ENCODE assay signal across 8 mouse cellular contexts in the genomic region with DNA sequence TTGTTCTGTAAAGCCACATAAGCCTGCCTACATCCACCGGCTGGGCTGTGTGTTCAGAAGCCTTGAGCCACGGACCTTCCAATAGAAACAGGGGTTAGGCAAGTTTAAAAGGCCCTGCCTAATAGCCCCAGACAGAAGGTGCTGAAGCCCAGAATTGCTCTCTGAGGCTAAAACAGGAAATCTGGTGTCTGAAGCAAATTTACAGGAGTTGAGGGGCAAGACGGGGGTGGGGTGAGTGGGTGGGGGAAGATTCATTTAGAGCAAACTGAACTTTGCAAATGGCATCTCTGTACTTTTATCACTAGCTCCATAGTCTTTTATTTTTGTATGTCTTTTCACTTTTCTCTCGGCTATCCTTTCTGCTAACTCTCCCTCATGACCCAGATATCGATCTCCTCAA. TPM values are rescaled to one million over a fixed set of nuclear protein-coding genes. Genes with fewer than 3 reads are reported as not detected.
DNase-seq lines count a peak whose midpoint lies in the region; ATAC-seq and TF ChIP-seq lines count a peak whose summit lies in the region.

No protein-coding gene starts in this region.

- intact Hi-C loops in left cerebral cortex, postnatal 4 days (cut with DNase I), result no loop called here

- peak overlapping the region; percentile 69 for H3K4me2 ChIP-seq in embryonic facial prominence, embryonic 11.5 days (ENCODE audit: low read depth, low read length)
- H3K4me2 ChIP-seq in intestine, embryonic 16.5 days (ENCODE audit: low read depth, low read length), result peak overlapping the region; percentile 72

- H3K9me3 ChIP-seq in embryonic facial prominence, embryonic 11.5 days (replicated peaks; ENCODE audit: control insufficient read depth, low read length), result no peaks in the 10 kb centered on the region
- no peaks in the 10 kb centered on the region for H3K9me3 ChIP-seq in intestine, embryonic 16.5 days (ENCODE audit: control insufficient read depth, low read length)

- no peak for ATAC-seq in embryonic facial prominence, embryonic 11.5 days (replicated peaks; ENCODE audit: insufficient number of reproducible peaks, low FRiP score, low TSS enrichment, low read depth)
- ATAC-seq in intestine, embryonic 16.5 days, result no peak

- H3K27ac ChIP-seq in embryonic facial prominence, embryonic 11.5 days (replicated peaks; ENCODE audit: low read depth, low read length), result peak overlapping the region; percentile 44; the same call in 1 of the 2 replicates
- peak overlapping the region; percentile 96; the same call in 1 of the 2 replicates for H3K27ac ChIP-seq in intestine, embryonic 16.5 days (ENCODE audit: low read length)
- peak overlapping the region; percentile 60; the same call in 1 of the 2 replicates for H3K27ac ChIP-seq in small intestine, adult 2 months (ENCODE audit: insufficient read depth, low read depth, low read length)

- no peak for DNase-seq in lung, adult 2 months
- DNase-seq in lung, postnatal 10 days, result no peak
- DNase-seq in embryonic facial prominence, embryonic 11.5 days (ENCODE audit: low spot score), result no peak
- no peak for DNase-seq in testis, postnatal 10 days (ENCODE audit: low spot score)
- DNase-seq in left cerebral cortex, postnatal 4 days, result no peak
- DNase-seq in cerebellum, postnatal 36 days, result no peak

- H3K27me3 ChIP-seq in embryonic facial prominence, embryonic 11.5 days (ENCODE audit: control insufficient read depth, insufficient read depth, low read length), result no peaks in the 10 kb centered on the region
- no peaks in the 10 kb centered on the region for H3K27me3 ChIP-seq in intestine, embryonic 16.5 days (replicated peaks; ENCODE audit: control insufficient read depth, insufficient read depth, low read length)
- no peaks in the 10 kb centered on the region for H3K27me3 ChIP-seq in small intestine, adult 2 months (ENCODE audit: control insufficient read depth, insufficient read depth, low read length)

- H3K4me1 ChIP-seq in lung, adult 2 months (ENCODE audit: control insufficient read depth, insufficient read depth, low read length), result no peaks in the 10 kb centered on the region
- H3K4me1 ChIP-seq in embryonic facial prominence, embryonic 11.5 days (ENCODE audit: control insufficient read depth, insufficient read depth, low read length), result no peaks in the 10 kb centered on the region
- peaks cover 4% of the 10 kb centered on the region for H3K4me1 ChIP-seq in intestine, embryonic 16.5 days (ENCODE audit: control insufficient read depth, insufficient read depth, low read length)
- no peaks in the 10 kb centered on the region for H3K4me1 ChIP-seq in small intestine, adult 2 months (ENCODE audit: control insufficient read depth, insufficient read depth, insufficient read length, low read length)

- TF ChIP-seq CTCF in lung, adult 2 months (IDR thresholded peaks at IDR 0.05; ENCODE audit: insufficient read depth, low read length), result no peak
- no peak for TF ChIP-seq CTCF in small intestine, adult 2 months (IDR thresholded peaks at IDR 0.05; ENCODE audit: extremely low read depth, insufficient read length, insufficient replicate concordance, low read depth, low read length)

- peak overlapping the region; percentile 90 for H3K9ac ChIP-seq in embryonic facial prominence, embryonic 11.5 days (replicated peaks; ENCODE audit: low read length)
- peak overlapping the region; percentile 83; the same call in 1 of the 2 replicates for H3K9ac ChIP-seq in intestine, embryonic 16.5 days (ENCODE audit: low read depth, low read length)

- H3K4me3 ChIP-seq in lung, adult 2 months (replicated peaks; ENCODE audit: extremely low read depth, low read depth, low read length), result peak overlapping the region; percentile 58
- peak overlapping the region; percentile 68 for H3K4me3 ChIP-seq in embryonic facial prominence, embryonic 11.5 days (ENCODE audit: low read depth, low read length)
- H3K4me3 ChIP-seq in intestine, embryonic 16.5 days (ENCODE audit: low read length), result peak overlapping the region; percentile 81
- H3K4me3 ChIP-seq in small intestine, adult 2 months (ENCODE audit: low read depth, low read length), result no peak overlapping the region

- TF ChIP-seq POLR2A in lung, adult 2 months (IDR thresholded peaks at IDR 0.05; ENCODE audit: borderline replicate concordance, extremely low read depth, low read depth, low read length), result no peak
- TF ChIP-seq POLR2A in small intestine, adult 2 months (IDR thresholded peaks at IDR 0.05; ENCODE audit: low read depth, low read length), result no peak

- WGBS in lung, adult 2 months, result 6% methylated on average over 5 of the region's 5 CpGs
- 21% methylated on average over 5 of the region's 5 CpGs for WGBS in embryonic facial prominence, embryonic 11.5 days
- 11% methylated on average over 5 of the region's 5 CpGs for WGBS in intestine, embryonic 16.5 days
- 13% methylated on average over 5 of the region's 5 CpGs for WGBS in small intestine, adult 2 months

- no peaks in the 10 kb centered on the region; the same call in 1 of the 2 replicates for H3K36me3 ChIP-seq in embryonic facial prominence, embryonic 11.5 days (replicated peaks; ENCODE audit: control insufficient read depth, insufficient read depth, low read depth, low read length)
- H3K36me3 ChIP-seq in intestine, embryonic 16.5 days (ENCODE audit: control insufficient read depth, insufficient read depth, low read length), result no peaks in the 10 kb centered on the region
- no peaks in the 10 kb centered on the region for H3K36me3 ChIP-seq in small intestine, adult 2 months (ENCODE audit: control insufficient read depth, insufficient read depth, low read length)

RNA-seq across cellular contexts. Expression of gene Timeless, which starts 0.7 kb away (rescaled TPM):
- 7.8 and 7.9 TPM in 2 replicates for polyA plus RNA-seq in lung, adult 2 months (2012; rRNA removed)
- polyA plus RNA-seq in embryonic facial prominence, embryonic 11.5 days (2014; fragmentation: Nextera tagmentation; extraction: Ambion mirVana), result 64.2 and 66.6 TPM in 2 replicates
- polyA plus RNA-seq in intestine, embryonic 16.5 days (2015; fragmentation: Nextera tagmentation; extraction: Ambion mirVana), result 29.0 and 33.3 TPM in 2 replicates
- 1.5 and 2.0 TPM in 2 replicates for polyA plus RNA-seq in small intestine, adult 2 months (2012; rRNA removed)
- total RNA-seq in left cerebral cortex, postnatal 4 days (2021), result 10 to 100 TPM; 11.1 to 14.7 TPM

RNA-seq across cellular contexts. Expression of gene Mip, which starts 5.5 kb away (rescaled TPM):
- not detected in 2 replicates for polyA plus RNA-seq in lung, adult 2 months (2012; rRNA removed)
- 0.45 TPM in 1 of 2 replicates, not detected in the other for polyA plus RNA-seq in embryonic facial prominence, embryonic 11.5 days (2014; fragmentation: Nextera tagmentation; extraction: Ambion mirVana)
- 0.06 TPM in 1 of 2 replicates, not detected in the other for polyA plus RNA-seq in intestine, embryonic 16.5 days (2015; fragmentation: Nextera tagmentation; extraction: Ambion mirVana)
- polyA plus RNA-seq in small intestine, adult 2 months (2012; rRNA removed), result not detected in 2 replicates
- total RNA-seq in left cerebral cortex, postnatal 4 days (2021), result not detected

RNA-seq across cellular contexts. Expression of gene Spryd4, which starts 19.5 kb away (rescaled TPM):
- polyA plus RNA-seq in lung, adult 2 months (2012; rRNA removed), result 5.6 and 9.9 TPM in 2 replicates
- polyA plus RNA-seq in embryonic facial prominence, embryonic 11.5 days (2014; fragmentation: Nextera tagmentation; extraction: Ambion mirVana), result 30.7 and 33.7 TPM in 2 replicates
- 36.1 and 40.1 TPM in 2 replicates for polyA plus RNA-seq in intestine, embryonic 16.5 days (2015; fragmentation: Nextera tagmentation; extraction: Ambion mirVana)
- polyA plus RNA-seq in small intestine, adult 2 months (2012; rRNA removed), result 9.4 and 10.5 TPM in 2 replicates
- 10 to 100 TPM; 14.5 to 16.3 TPM for total RNA-seq in left cerebral cortex, postnatal 4 days (2021)

RNA-seq across cellular contexts. Expression of gene Apon, which starts 22.8 kb away (rescaled TPM):
- polyA plus RNA-seq in lung, adult 2 months (2012; rRNA removed), result 0.08 and 0.27 TPM in 2 replicates
- 0.21 and 0.80 TPM in 2 replicates for polyA plus RNA-seq in embryonic facial prominence, embryonic 11.5 days (2014; fragmentation: Nextera tagmentation; extraction: Ambion mirVana)
- 0.18 and 0.20 TPM in 2 replicates for polyA plus RNA-seq in intestine, embryonic 16.5 days (2015; fragmentation: Nextera tagmentation; extraction: Ambion mirVana)
- 0.05 TPM in 1 of 2 replicates, not detected in the other for polyA plus RNA-seq in small intestine, adult 2 months (2012; rRNA removed)
- not detected for total RNA-seq in left cerebral cortex, postnatal 4 days (2021)

RNA-seq across cellular contexts. Expression of gene Gls2, which starts 36.9 kb away (rescaled TPM):
- polyA plus RNA-seq in lung, adult 2 months (2012; rRNA removed), result 1.5 and 2.4 TPM in 2 replicates
- 0.76 and 1.2 TPM in 2 replicates for polyA plus RNA-seq in embryonic facial prominence, embryonic 11.5 days (2014; fragmentation: Nextera tagmentation; extraction: Ambion mirVana)
- 2.2 and 2.8 TPM in 2 replicates for polyA plus RNA-seq in intestine, embryonic 16.5 days (2015; fragmentation: Nextera tagmentation; extraction: Ambion mirVana)
- 7.5 and 28.7 TPM in 2 replicates for polyA plus RNA-seq in small intestine, adult 2 months (2012; rRNA removed)
- total RNA-seq in left cerebral cortex, postnatal 4 days (2021), result 1 to 10 TPM; 5.9 to 7.9 TPM

Comparison
In these comparisons a context has a peak if more than half of its experiments do, and no peak if none do; other contexts are left out.
1. H3K27ac ChIP-seq: peak in every context shown above with its lines; median percentile 96 in intestine, embryonic 16.5 days; 60 in small intestine, adult 2 months; 44 in embryonic facial prominence, embryonic 11.5 days.